Mouse (Mus musculus) hindbrain, embryonic 14.5 days (tissue): ENCODE results near the gene Entpd3. TPM values are rescaled to one million over a fixed set of nuclear protein-coding genes. Genes with fewer than 3 reads are reported as not detected.
"Not testable (repeated sequence)": the region's sequence is repeated elsewhere in the genome, so short reads cannot be mapped to it uniquely, and the experiment has no call there.

ENCODE experiments used
- ATAC-seq: fragments of 200-750 bp; cut with Nextera tagmentation; 2 replicates; pipeline ENCODE4 v1.8.0; 2017; ENCODE audit warnings: moderate number of reproducible peaks, mild to moderate bottlenecking, moderate TSS enrichment, moderate library complexity; ENCODE audit not compliant: low FRiP score
- DNase-seq: peaks from one replicate; pipeline ENCODE4 v3.0.0-alpha.2; 2015; ENCODE audit warnings: low spot score
- H3K27ac ChIP-seq: fragments of 300-500 bp; sonication (generic); 2 replicates; pipeline ENCODE4 v1.5.1; 2014; ENCODE audit warnings: mild to moderate bottlenecking, moderate library complexity
- H3K27me3 ChIP-seq: fragments of 300-500 bp; sonication (generic); 2 replicates; pipeline ENCODE4 v1.6.1; 2014; ENCODE audit warnings: mild to moderate bottlenecking, low read length, mixed read lengths; ENCODE audit not compliant: control insufficient read depth, insufficient read depth
- H3K36me3 ChIP-seq: fragments of 300-500 bp; sonication (generic); replicated peaks from 2 replicates; pipeline ENCODE4 v1.6.1; 2014; ENCODE audit not compliant: control insufficient read depth, insufficient read depth
- H3K4me1 ChIP-seq: fragments of 300-500 bp; sonication (generic); replicated peaks from 2 replicates; pipeline ENCODE4 v1.6.1; 2014; ENCODE audit warnings: antibody characterized with exemption, low read length, mixed read lengths; ENCODE audit not compliant: control insufficient read depth, insufficient read depth
- H3K4me2 ChIP-seq: fragments of 300-500 bp; sonication (generic); replicated peaks from 2 replicates; pipeline ENCODE4 v1.6.1; 2014; ENCODE audit warnings: mild to moderate bottlenecking, moderate library complexity
- H3K4me3 ChIP-seq: fragments of 300-500 bp; sonication (generic); replicated peaks from 2 replicates; pipeline ENCODE4 v1.5.1; 2014; ENCODE audit warnings: mild to moderate bottlenecking, low read length
- H3K9ac ChIP-seq: fragments of 300-500 bp; sonication (generic); 2 replicates; pipeline ENCODE4 v1.6.1; 2014
- H3K9me3 ChIP-seq: fragments of 300-500 bp; sonication (generic); 2 replicates; pipeline ENCODE4 v1.6.1; 2016; ENCODE audit warnings: low read length; ENCODE audit not compliant: control insufficient read depth
- WGBS: fragments of 180-500 bp; shearing (Covaris S2); extraction: QIAGEN DNeasy Blood & Tissue Kit; methylation state at CpG from one replicate; pipeline ENCODE4 v1.1.7; 2014; 5-methylcytosine and 5-hydroxymethylcytosine counted together
- polyA plus RNA-seq: library from polyadenylated mRNA; unstranded; fragments of >200 nt; fragmentation: Nextera tagmentation; extraction: Ambion mirVana; gene quantifications from 2 replicates; pipeline ENCODE4 v1.2.1, GENCODE M21; 2014

Entpd3 gene
- polyA plus RNA-seq, 1 experiment from 2014 or later: 4.3 TPM

DNA sequence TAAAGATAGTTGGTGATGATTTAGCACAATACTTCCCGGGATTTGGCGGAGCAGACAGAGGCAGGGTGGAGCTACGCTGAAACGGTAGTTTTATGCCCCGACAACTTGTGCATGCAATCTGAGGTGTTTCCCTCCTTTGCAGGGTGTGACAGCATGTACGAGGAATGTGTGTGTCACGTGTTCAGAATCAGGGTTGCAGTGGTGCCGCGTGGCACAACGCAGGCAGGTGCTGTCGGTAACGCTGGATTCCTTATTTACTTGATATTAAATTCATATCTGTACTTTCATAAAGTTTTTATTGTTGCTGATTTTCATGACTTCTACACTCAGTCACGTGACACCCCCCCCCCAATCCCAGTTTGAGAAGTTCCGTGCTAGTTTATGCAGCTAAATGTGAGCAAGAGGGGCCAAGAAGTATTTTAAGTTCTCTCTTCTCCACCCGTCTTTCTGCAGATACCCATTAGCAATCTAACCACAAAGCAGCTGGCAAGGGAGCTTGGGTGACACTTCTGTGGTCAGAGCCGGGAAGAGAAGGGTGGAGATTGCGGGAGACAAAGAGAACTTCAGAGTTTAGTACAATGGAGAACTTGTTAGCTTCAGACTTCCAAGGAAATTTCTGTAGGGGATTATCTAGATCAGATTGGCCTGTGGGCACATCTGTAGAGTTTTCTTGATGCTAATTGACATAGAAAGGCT is 10.7 kb upstream of the Entpd3 start:
- Histone ChIP-seq H3K9me3 (no peaks in the 10 kb centered on the region), H3K9ac (no peak overlapping the region), H3K27me3 (no peaks in the 10 kb centered on the region), H3K27ac (no peak overlapping the region), H3K36me3 (no peaks in the 10 kb centered on the region), H3K4me2 (no peak overlapping the region), H3K4me1 (no peaks in the 10 kb centered on the region), H3K4me3 (no peak overlapping the region)
- ATAC-seq: no peak
- 90% methylated on average over 17 of the region's 17 CpGs for WGBS
- DNase-seq: no peak

- H3K27me3 ChIP-seq: no peaks in the 10 kb centered on the region
- H3K9ac ChIP-seq: no peak overlapping the region
- H3K4me1 ChIP-seq: no peaks in the 10 kb centered on the region
- H3K9me3 ChIP-seq: no peaks in the 10 kb centered on the region
- 92% methylated on average over 5 of the region's 5 CpGs for WGBS
- ATAC-seq: no peak
- no peaks in the 10 kb centered on the region for H3K36me3 ChIP-seq
- H3K4me3 ChIP-seq: no peak overlapping the region
- no peak overlapping the region for H3K4me2 ChIP-seq
- no peak for DNase-seq
- no peak overlapping the region for H3K27ac ChIP-seq
These were observed 9.1 kb upstream of the Entpd3 start for GRCm38 (mm10) chr9:120530471-120530870.

GRCm38 (mm10) chr9:120532062-120532461 is 7.6 kb upstream of the Entpd3 start:
- no peak overlapping the region for H3K4me2 ChIP-seq
- no peak overlapping the region for H3K9ac ChIP-seq
- no peaks in the 10 kb centered on the region for H3K36me3 ChIP-seq
- H3K4me1 ChIP-seq: no peaks in the 10 kb centered on the region
- H3K4me3 ChIP-seq: no peak overlapping the region
- 83% methylated on average over 6 of the region's 6 CpGs for WGBS
- H3K9me3 ChIP-seq: no peaks in the 10 kb centered on the region
- no peak overlapping the region for H3K27ac ChIP-seq
- no peak for ATAC-seq
- no peaks in the 10 kb centered on the region for H3K27me3 ChIP-seq
- DNase-seq: no peak

- no peak for DNase-seq
- Histone ChIP-seq H3K9me3 (no peaks in the 10 kb centered on the region), H3K4me2 (no peak overlapping the region), H3K9ac (no peak overlapping the region), H3K4me3 (no peak overlapping the region), H3K4me1 (no peaks in the 10 kb centered on the region), H3K27ac (no peak overlapping the region), H3K27me3 (no peaks in the 10 kb centered on the region), H3K36me3 (no peaks in the 10 kb centered on the region)
- ATAC-seq: no peak
- 87% methylated on average over 6 of the region's 6 CpGs for WGBS
These were observed 6.9 kb upstream of the Entpd3 start for GRCm38 (mm10) chr9:120532691-120533090.

DNA sequence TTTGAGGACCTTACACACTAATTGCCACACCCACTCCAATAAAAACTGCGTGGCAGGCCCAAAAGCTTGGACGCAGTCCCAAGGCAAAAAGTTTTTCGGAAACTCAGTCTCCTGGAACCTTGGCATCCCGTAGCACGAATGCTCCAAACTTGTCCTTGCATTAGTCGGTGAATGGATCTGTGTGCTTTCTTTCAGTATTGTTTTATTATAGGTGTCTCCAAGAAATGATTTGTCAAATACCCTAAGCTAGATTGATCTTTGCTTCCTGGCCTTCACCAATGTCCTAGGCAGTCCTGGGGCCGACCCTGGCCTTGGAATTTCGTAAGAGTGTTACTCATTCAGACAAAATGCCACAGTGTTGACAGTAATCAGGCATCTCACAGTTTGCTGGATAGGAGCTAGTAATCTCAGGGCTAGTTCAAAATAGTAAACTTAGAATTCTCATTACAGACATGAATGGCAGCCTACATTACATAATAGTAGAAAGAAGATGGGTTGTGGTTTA is 6.1 kb upstream of the Entpd3 start:
- H3K9me3 ChIP-seq, H3K36me3 ChIP-seq, H3K27ac ChIP-seq, H3K4me3 ChIP-seq, H3K27me3 ChIP-seq, H3K9ac ChIP-seq, DNase-seq, ATAC-seq, H3K4me2 ChIP-seq, H3K4me1 ChIP-seq: not testable (repeated sequence)
- WGBS: 93% methylated on average over 8 of the region's 8 CpGs

- no peaks in the 10 kb centered on the region for H3K9me3 ChIP-seq
- WGBS: 17% methylated on average over 1 of the region's 2 CpGs
- no peak overlapping the region for H3K27ac ChIP-seq
- peaks cover 30% of the 10 kb centered on the region for H3K27me3 ChIP-seq
- ATAC-seq: no peak
- H3K9ac ChIP-seq: no peak overlapping the region
- H3K36me3 ChIP-seq: no peaks in the 10 kb centered on the region
- no peak overlapping the region for H3K4me3 ChIP-seq
- no peak overlapping the region for H3K4me2 ChIP-seq
- DNase-seq: no peak
- peaks cover 8% of the 10 kb centered on the region; the same call in 1 of the 2 replicates for H3K4me1 ChIP-seq
These were observed 1.8 kb downstream of the Entpd3 start for GRCm38 (mm10) chr9:120541411-120541810.

- Histone ChIP-seq H3K4me3 (no peak overlapping the region), H3K27ac (no peak overlapping the region), H3K27me3 (peaks cover 30% of the 10 kb centered on the region), H3K36me3 (no peaks in the 10 kb centered on the region), H3K9me3 (no peaks in the 10 kb centered on the region), H3K9ac (no peak overlapping the region), H3K4me2 (no peak overlapping the region), H3K4me1 (peaks cover 8% of the 10 kb centered on the region; the same call in 1 of the 2 replicates)
- WGBS: 24% methylated on average over 6 of the region's 6 CpGs
- no peak for DNase-seq
- no peak for ATAC-seq
These were observed 2.6 kb downstream of the Entpd3 start for GRCm38 (mm10) chr9:120542241-120542640.

- 87% methylated on average over 2 of the region's 2 CpGs for WGBS
- H3K4me1 ChIP-seq: no peaks in the 10 kb centered on the region; the same call in 1 of the 2 replicates
- DNase-seq (no peak), ATAC-seq (no peak)
- H3K9ac ChIP-seq: no peak overlapping the region
- H3K27me3 ChIP-seq: peaks cover 6% of the 10 kb centered on the region; the same call in 1 of the 2 replicates
- no peak overlapping the region for H3K27ac ChIP-seq
- no peak overlapping the region for H3K4me3 ChIP-seq
- no peaks in the 10 kb centered on the region for H3K36me3 ChIP-seq
- H3K9me3 ChIP-seq: no peaks in the 10 kb centered on the region
- no peak overlapping the region for H3K4me2 ChIP-seq
These were observed 6.4 kb downstream of the Entpd3 start for GRCm38 (mm10) chr9:120545994-120546393.

GRCm38 (mm10) chr9:120546482-120546881 is 6.9 kb downstream of the Entpd3 start:
- no peak for ATAC-seq
- no peaks in the 10 kb centered on the region; the same call in 1 of the 2 replicates for H3K4me1 ChIP-seq

More at GRCm38 (mm10) chr9:120546482-120546881, 6.9 kb downstream of the Entpd3 start:
- DNase-seq: no peak
- WGBS: 96% methylated on average over 9 of the region's 9 CpGs
- H3K4me2 ChIP-seq: no peak overlapping the region
- no peaks in the 10 kb centered on the region for H3K9me3 ChIP-seq
- H3K9ac ChIP-seq: no peak overlapping the region
- no peak overlapping the region for H3K4me3 ChIP-seq
- no peaks in the 10 kb centered on the region for H3K36me3 ChIP-seq
- peaks cover 6% of the 10 kb centered on the region; the same call in 1 of the 2 replicates for H3K27me3 ChIP-seq
- H3K27ac ChIP-seq: no peak overlapping the region
